Mouse (Mus musculus) embryonic fibroblast, embryonic 13.5 days (primary cell): ENCODE measurements around the gene Cage1. TPM values are rescaled to one million over a fixed set of nuclear protein-coding genes. Genes with fewer than 3 reads are reported as not detected.

ENCODE experiments used
- H3K27ac ChIP-seq: 2 replicates; pipeline ENCODE4 v1.5.1; 2012; ENCODE audit warnings: low read length, control low read depth, inconsistent platforms; ENCODE audit not compliant: insufficient read depth
- H3K4me1 ChIP-seq: 2 replicates; pipeline ENCODE4 v1.6.1; 2011; ENCODE audit warnings: low read length; ENCODE audit not compliant: control insufficient read depth, insufficient read depth
- H3K4me3 ChIP-seq: 2 replicates; pipeline ENCODE4 v1.5.1; 2011; ENCODE audit warnings: mild to moderate bottlenecking, control low read depth, low read length; ENCODE audit not compliant: insufficient read depth
- CTCF ChIP-seq: IDR thresholded peaks from 2 replicates; pipeline ENCODE4 v1.5.1; 2011; ENCODE audit warnings: mild to moderate bottlenecking, control low read depth, low read length, moderate library complexity, borderline replicate concordance; ENCODE audit not compliant: insufficient read depth
- POLR2A ChIP-seq: IDR thresholded peaks from 2 replicates; pipeline ENCODE4 v1.6.1; 2011; ENCODE audit warnings: low read depth, mild to moderate bottlenecking, control low read depth, low read length, moderate library complexity
- polyA plus RNA-seq: library from polyadenylated mRNA; stranded (reverse); fragments of >200 nt; gene quantifications from 2 replicates; pipeline ENCODE4 v1.2.4, GENCODE M21; 2011; ENCODE audit warnings: low read depth; ENCODE audit not compliant: missing spikeins, insufficient read length

The Cage1 gene
- polyA plus RNA-seq, 1 experiment: 1.4 TPM

- Histone ChIP-seq H3K4me1 (no peaks in the 10 kb centered on the region), H3K27ac (no peak overlapping the region), H3K4me3 (no peak overlapping the region)
- TF ChIP-seq CTCF: no peak
- no peak for TF ChIP-seq POLR2A
Observed at GRCm38 (mm10) chr13:38018791-38019190, 18.1 kb downstream of the Cage1 start.

- no peak overlapping the region for H3K27ac ChIP-seq
- peaks cover 7% of the 10 kb centered on the region for H3K4me1 ChIP-seq
- no peak overlapping the region for H3K4me3 ChIP-seq
- TF ChIP-seq CTCF: no peak
- TF ChIP-seq POLR2A: no peak
Observed at GRCm38 (mm10) chr13:38015591-38015990, 21.3 kb downstream of the Cage1 start.

GRCm38 (mm10) chr13:38012436-38012835 lies 24.4 kb downstream of the Cage1 start:
- peaks cover 7% of the 10 kb centered on the region for H3K4me1 ChIP-seq
- no peak for TF ChIP-seq CTCF
- no peak for TF ChIP-seq POLR2A

GRCm38 (mm10) chr13:38010444-38010910 lies 26.4 kb downstream of the Cage1 start:
- H3K4me3 ChIP-seq: no peak overlapping the region
- H3K4me1 ChIP-seq: peaks cover 7% of the 10 kb centered on the region
- no peak overlapping the region for H3K27ac ChIP-seq
- TF ChIP-seq POLR2A (no peak), CTCF (no peak)

More at GRCm38 (mm10) chr13:38012436-38012835, 24.4 kb downstream of the Cage1 start:
- Histone ChIP-seq H3K4me3 (no peak overlapping the region), H3K27ac (peak overlapping the region; percentile 78)

GRCm38 (mm10) chr13:38009721-38010408 lies 27.0 kb downstream of the Cage1 start:
- no peak overlapping the region for H3K27ac ChIP-seq
- no peak overlapping the region for H3K4me3 ChIP-seq
- no peak for TF ChIP-seq CTCF
- TF ChIP-seq POLR2A: no peak
- peaks cover 7% of the 10 kb centered on the region for H3K4me1 ChIP-seq

DNA sequence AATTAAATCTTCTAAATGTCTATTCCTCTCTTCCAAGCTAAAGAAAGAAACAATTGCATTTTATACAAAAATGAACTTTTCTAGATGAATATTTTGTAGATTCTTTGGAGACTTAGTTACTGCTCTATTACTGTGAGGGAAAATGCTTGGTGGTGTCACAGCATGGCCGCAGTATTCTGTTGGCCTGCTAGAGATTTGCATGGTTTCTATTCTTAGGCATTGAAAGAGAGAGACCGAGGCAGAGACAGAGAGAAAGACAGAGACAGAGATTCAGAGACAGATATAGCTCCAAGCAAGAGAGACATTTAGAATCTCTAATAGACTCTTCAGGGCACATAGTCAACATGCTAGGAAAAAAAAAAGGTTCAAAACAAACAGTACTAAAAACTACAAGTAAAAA lies 28.9 kb downstream of the Cage1 start:
- TF ChIP-seq POLR2A (no peak), CTCF (no peak)
- Histone ChIP-seq H3K4me1 (peaks cover 7% of the 10 kb centered on the region), H3K27ac (no peak overlapping the region), H3K4me3 (no peak overlapping the region)

DNA sequence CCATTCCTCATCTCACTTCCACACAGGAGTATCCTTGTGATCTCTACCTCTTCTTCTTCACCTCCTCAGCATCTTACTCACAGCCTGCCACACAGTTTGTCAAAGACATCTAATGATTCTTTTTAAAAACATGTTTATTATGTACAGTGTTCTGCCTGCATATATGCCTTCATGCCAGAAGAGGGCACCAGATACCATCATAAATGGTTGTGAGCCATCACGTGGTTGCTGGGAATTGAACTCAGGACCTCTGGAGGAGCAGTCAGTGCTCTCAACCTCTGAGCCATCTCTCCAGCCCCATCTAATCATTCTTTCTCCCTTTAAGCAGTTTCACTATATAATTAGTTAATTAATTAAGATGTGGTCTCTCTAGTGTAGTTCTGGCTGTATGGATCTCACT lies 34.4 kb downstream of the Cage1 start:
- Histone ChIP-seq H3K4me1 (no peaks in the 10 kb centered on the region), H3K4me3 (no peak overlapping the region), H3K27ac (no peak overlapping the region)
- TF ChIP-seq CTCF (no peak), POLR2A (no peak)

DNA sequence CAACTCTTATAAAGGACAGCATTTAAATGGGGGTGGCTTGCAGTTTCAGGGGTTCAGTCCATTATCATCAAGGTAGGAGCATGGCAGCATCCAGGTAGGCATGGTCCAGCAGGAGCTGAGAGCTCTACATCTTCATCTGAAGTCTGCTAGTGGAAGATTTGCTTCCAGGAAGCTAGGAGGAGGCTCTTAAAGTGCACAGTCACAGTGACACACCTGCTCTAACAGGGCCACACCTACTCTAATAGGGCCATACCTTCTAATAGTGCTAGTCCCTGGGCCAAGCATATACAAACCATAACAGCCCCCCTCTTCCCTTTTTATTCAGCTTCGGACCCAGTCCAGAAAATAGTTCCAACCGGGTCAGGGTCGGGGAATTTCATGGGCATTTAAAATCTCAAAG lies 37.2 kb downstream of the Cage1 start:
- H3K27ac ChIP-seq: no peak overlapping the region
- TF ChIP-seq CTCF (no peak), POLR2A (no peak)

GRCm38 (mm10) chr13:37994405-37994749 lies 42.5 kb downstream of the Cage1 start:
- H3K4me3 ChIP-seq: peak overlapping the region; percentile 12; the same call in 1 of the 2 replicates
- TF ChIP-seq POLR2A (no peak), CTCF (no peak)
- no peaks in the 10 kb centered on the region for H3K4me1 ChIP-seq
- H3K27ac ChIP-seq: 0 out of 2 replicates have a peak overlapping the region, but pooled peaks have one; percentile 23

More for the DNA sequence above, 37.2 kb downstream of the Cage1 start:
- H3K4me3 ChIP-seq: no peak overlapping the region
- H3K4me1 ChIP-seq: no peaks in the 10 kb centered on the region

DNA sequence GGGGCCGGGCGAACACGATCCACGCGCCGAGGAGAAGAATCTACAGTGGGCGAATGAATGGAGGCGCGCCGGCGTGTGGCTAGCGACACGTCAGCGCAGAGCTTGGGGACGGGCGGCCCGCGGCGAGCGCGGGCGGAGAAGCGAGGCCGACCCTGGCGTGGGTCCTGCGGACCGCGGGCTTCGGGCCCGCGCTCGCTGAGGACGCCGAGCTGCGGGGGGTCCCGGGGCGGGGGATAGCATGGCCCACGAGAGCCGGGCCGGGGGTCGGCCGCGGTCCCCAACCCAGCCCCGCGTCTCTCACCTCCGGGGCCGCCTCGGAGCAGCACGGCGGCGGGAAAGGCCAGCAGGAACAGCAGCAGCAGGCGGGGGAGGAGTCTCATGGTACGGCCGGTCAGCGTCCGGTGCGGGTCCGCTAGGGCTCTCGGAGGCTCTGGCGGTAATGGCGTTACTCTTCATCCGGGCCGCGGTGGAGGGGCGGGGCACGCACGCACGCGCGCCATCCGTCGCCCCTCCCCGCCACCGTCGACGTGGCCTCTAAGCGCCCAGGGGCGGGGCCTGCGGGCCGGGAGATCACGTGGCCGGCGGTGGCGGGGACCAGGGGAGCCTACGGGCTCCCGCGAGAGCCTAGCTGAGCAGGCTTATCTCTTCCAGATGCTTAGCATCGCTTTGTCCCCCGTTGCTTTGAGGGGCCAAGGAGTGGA lies 43.0 kb downstream of the Cage1 start, which contains the start of gene Ssr1:
Gene Ssr1 (minus strand): TSS at position 514 of the 701 bp plus-strand sequence.
- TF ChIP-seq POLR2A (peak; percentile 92), CTCF (no peak)
- H3K27ac ChIP-seq: peak within 1 kb of the TSS; percentile 77
- H3K4me3 ChIP-seq: peak within 1 kb of the TSS; percentile 90
- no peaks in the 10 kb centered on the region for H3K4me1 ChIP-seq
